Mouse (Mus musculus) brain, embryonic 14.5 days (tissue): ENCODE measurements around the gene Nckap5.

Experiments
- CTCF ChIP-seq: fragments of 200-500 bp; IDR thresholded peaks from 2 replicates; pipeline ENCODE4 v1.5.1; 2012; ENCODE audit warnings: inconsistent platforms, mild to moderate bottlenecking, moderate library complexity, borderline replicate concordance; ENCODE audit not compliant: insufficient read depth, insufficient read length; ENCODE audit errors: extremely low read depth
- POLR2A ChIP-seq: fragments of 200-500 bp; IDR thresholded peaks from 2 replicates; pipeline ENCODE4 v1.6.1; 2012; ENCODE audit warnings: mild to moderate bottlenecking, inconsistent platforms, borderline replicate concordance; ENCODE audit not compliant: poor library complexity, insufficient read depth, insufficient read length, severe bottlenecking; ENCODE audit errors: extremely low read depth

GRCm38 (mm10) chr1:126449424-126449823 is 381.2 kb downstream of the Nckap5 start:
- TF ChIP-seq CTCF = no peak
- no peak for TF ChIP-seq POLR2A
